Mouse (Mus musculus) ES-Bruce4 (cell line): ENCODE measurements around the gene Zxdb. TPM values are rescaled to one million over a fixed set of nuclear protein-coding genes. Genes with fewer than 3 reads are reported as not detected.
"Not testable (repeated sequence)": the region's sequence is repeated elsewhere in the genome, so short reads cannot be mapped to it uniquely, and the experiment has no call there.

Source experiments
- H3K27ac ChIP-seq: 2 replicates; pipeline ENCODE4 v1.5.1; 2012; ENCODE audit warnings: low read length, inconsistent platforms; ENCODE audit not compliant: insufficient read depth
- H3K27me3 ChIP-seq: 2 replicates; pipeline ENCODE4 v1.6.1; 2012; ENCODE audit warnings: mild to moderate bottlenecking, low read length, inconsistent platforms; ENCODE audit not compliant: control insufficient read depth, poor library complexity, insufficient read depth, severe bottlenecking
- H3K36me3 ChIP-seq: 2 replicates; pipeline ENCODE4 v1.6.1; 2012; ENCODE audit warnings: inconsistent platforms, mild to moderate bottlenecking, low read length, moderate library complexity; ENCODE audit not compliant: control insufficient read depth, poor library complexity, insufficient read depth, severe bottlenecking
- H3K4me1 ChIP-seq: one replicate; pipeline ENCODE4 v1.8.1; 2011; ENCODE audit warnings: low read length; ENCODE audit not compliant: control insufficient read depth, insufficient read depth
- H3K4me3 ChIP-seq: 2 replicates; pipeline ENCODE4 v1.5.1; 2011; ENCODE audit warnings: low read depth, mild to moderate bottlenecking, low read length
- H3K9ac ChIP-seq: 2 replicates; pipeline ENCODE4 v1.6.1; 2012; ENCODE audit warnings: low read depth, mild to moderate bottlenecking, inconsistent platforms; ENCODE audit not compliant: poor library complexity, severe bottlenecking
- H3K9me3 ChIP-seq: replicated peaks from 2 replicates; pipeline ENCODE4 v1.6.1; 2012; ENCODE audit warnings: mild to moderate bottlenecking, low read length, inconsistent platforms; ENCODE audit not compliant: control insufficient read depth, poor library complexity, insufficient read depth, severe bottlenecking
- CTCF ChIP-seq: IDR thresholded peaks from one replicate; pipeline ENCODE4 v1.8.1; 2011; ENCODE audit warnings: low read depth, low read length
- polyA plus RNA-seq: library from polyadenylated mRNA; stranded (reverse); fragments of >200 nt; gene quantifications from 2 replicates; pipeline ENCODE4 v1.2.4, GENCODE M21; 2011; ENCODE audit warnings: low read depth; ENCODE audit not compliant: missing spikeins, insufficient read depth, insufficient read length

Zxdb gene
- 4.1 and 4.9 TPM in 2 replicates for polyA plus RNA-seq

DNA sequence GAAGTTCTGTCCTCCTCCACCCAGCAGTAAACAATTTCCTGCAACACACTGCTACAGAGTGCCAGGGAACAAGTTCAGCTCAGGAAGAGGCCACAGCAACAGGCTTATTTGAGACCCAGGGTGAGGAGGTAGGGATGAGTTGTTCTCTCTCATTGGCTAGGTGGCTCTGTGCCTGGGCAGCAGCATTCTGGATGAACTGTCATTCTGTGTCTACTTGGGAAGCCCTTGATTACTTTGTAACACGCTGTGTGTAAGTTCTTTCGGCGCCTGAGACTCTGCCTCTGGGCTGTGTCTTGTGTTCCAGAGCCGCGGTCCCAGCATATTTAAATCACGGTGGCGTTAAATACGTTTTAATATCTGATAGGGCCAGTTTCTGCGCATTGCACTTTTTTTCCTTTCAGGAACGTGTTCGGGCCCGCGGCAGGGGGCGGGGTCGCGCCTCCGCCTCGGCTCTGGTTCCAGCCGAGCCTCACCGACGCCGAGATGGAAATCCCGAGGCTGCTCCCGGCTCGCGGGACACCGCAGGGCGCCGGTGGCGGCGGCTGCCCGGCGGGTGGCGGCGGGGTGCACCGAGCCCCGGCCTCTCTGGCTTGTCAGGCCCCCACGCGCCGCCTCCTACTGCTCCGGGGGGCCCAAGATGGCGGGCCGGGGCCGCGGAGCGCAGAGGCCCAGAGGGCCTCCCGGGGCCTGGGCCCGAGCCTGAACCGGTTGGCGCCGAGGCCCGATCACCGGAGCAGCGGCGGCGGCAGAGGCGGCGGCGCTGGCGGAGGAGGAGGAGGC is at the start of gene Zxdb:
Gene Zxdb, plus strand, starts transcription at position 378 of the 780 bp plus-strand sequence.
- not testable (repeated sequence) for H3K4me3 ChIP-seq, H3K9ac ChIP-seq, H3K4me1 ChIP-seq, H3K27ac ChIP-seq, H3K27me3 ChIP-seq, H3K9me3 ChIP-seq, H3K36me3 ChIP-seq

DNA sequence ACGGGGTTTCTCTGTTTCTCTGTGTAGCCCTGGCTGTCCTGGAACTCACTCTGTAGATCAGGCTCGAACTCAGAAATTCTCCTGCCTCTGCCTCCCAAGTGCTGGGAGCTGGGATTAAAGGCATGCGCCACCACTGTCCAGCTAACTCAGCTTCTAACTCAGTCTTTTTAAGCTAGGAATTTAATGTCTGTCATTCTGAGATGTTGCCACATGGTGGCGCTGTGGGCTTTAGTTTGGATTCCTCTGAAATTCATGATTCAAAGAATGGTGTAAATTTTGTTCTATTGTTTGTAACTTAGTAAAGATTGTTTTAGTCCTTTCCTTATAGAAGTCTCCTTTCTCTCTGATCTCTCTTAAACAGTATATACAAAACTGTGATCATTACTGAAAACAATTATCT is 49.4 kb upstream of the Zxdb start:
- no peak for TF ChIP-seq CTCF

DNA sequence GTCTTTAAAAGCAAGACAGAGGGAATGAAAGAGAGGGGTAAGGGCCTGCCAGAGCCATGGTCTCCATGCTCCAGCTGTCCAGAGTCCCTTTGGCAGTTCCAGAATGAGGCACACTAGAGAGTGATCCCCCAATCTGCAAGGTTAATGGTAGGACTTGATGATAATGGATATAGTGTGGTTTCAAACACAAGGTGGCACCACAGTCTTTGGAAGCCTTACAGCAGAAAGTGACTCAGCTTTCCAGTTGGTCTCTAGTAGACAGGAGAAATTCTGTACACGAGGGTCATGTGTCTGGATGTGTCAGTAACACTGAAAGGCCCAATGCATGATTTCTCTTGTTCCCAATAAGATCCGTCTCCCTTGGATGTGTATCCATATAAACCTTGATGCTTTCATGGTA is 42.8 kb upstream of the Zxdb start:
- not testable (repeated sequence) for H3K4me1 ChIP-seq

More for the DNA sequence above, 49.4 kb upstream of the Zxdb start:
- H3K9me3 ChIP-seq, result no peaks in the 10 kb centered on the region
- no peak overlapping the region for H3K9ac ChIP-seq
- no peaks in the 10 kb centered on the region for H3K27me3 ChIP-seq
- H3K4me3 ChIP-seq, result no peak overlapping the region
- no peaks in the 10 kb centered on the region for H3K36me3 ChIP-seq
- H3K27ac ChIP-seq, result no peak overlapping the region
- no peaks in the 10 kb centered on the region for H3K4me1 ChIP-seq

DNA sequence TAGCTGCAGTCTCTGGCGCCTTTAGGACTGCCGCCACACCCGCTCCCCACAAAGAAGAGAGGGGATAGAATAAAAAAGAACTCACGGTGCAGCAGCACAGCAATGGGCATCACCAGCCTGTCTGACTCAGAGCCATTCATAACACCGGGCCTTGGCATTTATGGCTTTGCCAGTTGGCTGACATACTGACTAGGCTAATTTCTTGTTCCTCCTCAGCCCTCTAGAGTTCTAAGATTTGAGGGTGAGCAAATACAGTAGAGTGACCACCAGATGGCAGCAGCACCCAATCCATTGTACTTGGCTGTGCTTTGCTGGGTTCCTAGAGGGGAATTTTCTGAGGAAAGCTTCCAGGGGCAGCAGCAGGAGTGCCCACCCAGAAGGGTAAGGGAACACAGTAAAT is 34.8 kb upstream of the Zxdb start:
- H3K9ac ChIP-seq, H3K9me3 ChIP-seq, H3K36me3 ChIP-seq, H3K4me3 ChIP-seq, H3K27me3 ChIP-seq, H3K27ac ChIP-seq, H3K4me1 ChIP-seq: not testable (repeated sequence)

More for the DNA sequence above, 42.8 kb upstream of the Zxdb start:
- not testable (repeated sequence) for H3K27me3 ChIP-seq, H3K27ac ChIP-seq, H3K36me3 ChIP-seq, H3K4me3 ChIP-seq, H3K9me3 ChIP-seq, H3K9ac ChIP-seq

DNA sequence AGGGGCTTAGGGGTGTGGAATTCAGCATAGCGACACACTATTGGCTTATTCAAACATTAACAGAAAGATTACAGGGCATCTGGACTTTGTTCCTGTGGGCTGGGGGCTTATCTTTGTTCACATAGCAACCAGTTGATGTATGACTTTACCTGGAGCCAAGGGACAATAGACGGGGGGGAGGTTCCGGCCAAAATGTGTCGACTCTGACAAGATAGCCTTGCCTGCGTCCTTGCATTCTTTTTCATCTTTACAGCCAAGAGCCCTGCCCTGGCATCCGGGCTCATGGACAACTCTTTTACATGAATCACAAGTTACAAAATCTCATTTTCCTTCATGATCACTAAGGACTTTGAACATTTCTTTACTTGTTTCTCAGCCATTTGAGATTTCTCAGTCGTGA is 17.7 kb upstream of the Zxdb start:
- not testable (repeated sequence) for H3K36me3 ChIP-seq, H3K9me3 ChIP-seq, H3K4me1 ChIP-seq, H3K27ac ChIP-seq, H3K9ac ChIP-seq, H3K4me3 ChIP-seq, H3K27me3 ChIP-seq

DNA sequence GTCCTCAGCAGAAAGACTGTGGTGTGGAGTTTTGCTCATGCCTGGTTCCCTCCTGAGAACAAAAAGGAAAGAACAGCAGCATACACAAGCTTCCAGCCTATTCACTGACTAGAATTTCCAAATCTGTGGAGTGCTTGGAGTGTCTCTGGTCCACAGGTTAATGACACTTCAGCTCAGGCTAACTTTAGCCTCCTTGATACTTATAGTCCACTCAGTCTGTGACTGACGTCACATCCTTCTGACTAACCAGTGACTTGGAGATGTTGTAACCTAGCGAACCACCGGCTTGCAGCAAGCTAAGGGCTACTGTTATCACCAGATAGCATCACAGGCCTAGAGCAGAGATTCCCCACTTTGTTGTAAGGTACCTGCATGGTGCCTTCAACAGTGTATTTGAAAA is 14.6 kb upstream of the Zxdb start:
- not testable (repeated sequence) for H3K36me3 ChIP-seq, H3K9me3 ChIP-seq, H3K27me3 ChIP-seq, H3K9ac ChIP-seq, H3K27ac ChIP-seq, H3K4me1 ChIP-seq, H3K4me3 ChIP-seq

DNA sequence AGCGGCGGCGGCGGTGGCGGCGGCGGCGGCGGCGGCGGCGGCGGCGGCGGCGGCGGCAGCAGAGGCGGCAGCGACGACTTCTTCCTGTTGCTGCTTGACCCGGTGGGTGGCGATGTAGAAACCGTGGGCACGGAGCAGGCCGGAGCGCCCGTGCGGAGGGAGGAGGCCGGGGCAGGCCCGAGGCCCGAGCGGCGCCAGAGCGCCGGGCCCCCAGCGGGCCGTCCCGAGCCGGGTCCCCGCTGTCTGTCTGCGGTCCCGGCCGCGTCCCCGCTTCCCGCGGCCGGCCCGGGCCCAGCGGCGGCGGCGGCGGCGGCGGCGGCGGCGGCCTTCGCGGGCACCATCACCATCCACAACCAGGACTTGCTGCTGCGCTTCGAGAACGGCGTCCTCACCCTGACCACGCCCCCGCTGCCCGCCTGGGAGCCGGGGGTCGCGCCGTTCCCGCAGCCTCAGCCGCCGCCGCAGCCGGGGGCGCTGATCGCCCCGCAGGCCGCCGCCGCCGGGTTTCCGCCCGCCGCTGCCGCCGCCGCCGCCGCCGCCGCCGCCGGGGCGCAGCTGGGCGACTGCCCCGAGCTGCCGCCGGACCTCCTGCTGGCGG is 702 bp downstream of the Zxdb start:
- not testable (repeated sequence) for H3K27ac ChIP-seq, H3K9ac ChIP-seq, H3K36me3 ChIP-seq, H3K27me3 ChIP-seq, H3K4me1 ChIP-seq, H3K9me3 ChIP-seq, H3K4me3 ChIP-seq

DNA sequence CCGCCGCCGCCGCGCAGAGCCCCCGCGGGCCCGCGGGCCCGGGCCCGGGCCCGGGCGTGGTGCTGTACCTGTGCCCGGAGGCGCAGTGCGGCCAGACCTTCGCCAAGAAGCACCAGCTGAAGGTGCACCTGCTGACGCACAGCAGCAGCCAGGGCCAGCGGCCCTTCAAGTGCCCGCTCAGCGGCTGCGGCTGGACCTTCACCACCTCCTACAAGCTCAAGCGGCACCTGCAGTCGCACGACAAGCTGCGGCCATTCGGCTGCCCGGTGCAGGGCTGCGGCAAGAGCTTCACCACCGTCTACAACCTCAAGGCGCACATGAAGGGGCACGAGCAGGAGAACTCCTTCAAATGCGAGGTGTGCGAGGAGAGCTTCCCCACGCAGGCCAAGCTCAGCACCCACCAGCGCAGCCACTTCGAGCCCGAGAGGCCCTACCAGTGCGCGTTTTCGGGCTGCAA is 1.3 kb downstream of the Zxdb start:
- H3K4me3 ChIP-seq, H3K9me3 ChIP-seq: not testable (repeated sequence)

More for the DNA sequence above, 1.3 kb downstream of the Zxdb start:
- H3K9ac ChIP-seq, H3K27ac ChIP-seq, H3K27me3 ChIP-seq, H3K36me3 ChIP-seq, H3K4me1 ChIP-seq: not testable (repeated sequence)
